Mouse (Mus musculus) forebrain, embryonic 11.5 days (tissue): Measurements from ENCODE around the gene Tcf12. TPM values are rescaled to one million over a fixed set of nuclear protein-coding genes. Genes with fewer than 3 reads are reported as not detected.

Source experiments
- ATAC-seq: fragments of 200-750 bp; cut with Nextera tagmentation; replicated peaks from 2 replicates; pipeline ENCODE4 v1.8.0; 2017; ENCODE audit warnings: moderate TSS enrichment; ENCODE audit not compliant: low FRiP score
- DNase-seq: peaks from one replicate; pipeline ENCODE4 v3.0.0-alpha.2; 2017; ENCODE audit warnings: low spot score
- H3K27ac ChIP-seq: fragments of 300-500 bp; sonication (generic); 2 replicates; pipeline ENCODE4 v1.5.1; 2014; ENCODE audit warnings: low read depth, low read length
- H3K27me3 ChIP-seq: fragments of 300-500 bp; sonication (generic); 2 replicates; pipeline ENCODE4 v1.6.1; 2014; ENCODE audit warnings: mild to moderate bottlenecking, low read length, mixed read lengths; ENCODE audit not compliant: control insufficient read depth, insufficient read depth
- H3K36me3 ChIP-seq: fragments of 300-500 bp; sonication (generic); 2 replicates; pipeline ENCODE4 v1.6.1; 2014; ENCODE audit warnings: mild to moderate bottlenecking, low read length, moderate library complexity, mixed read lengths; ENCODE audit not compliant: control insufficient read depth, insufficient read depth
- H3K4me1 ChIP-seq: fragments of 300-500 bp; sonication (generic); replicated peaks from 2 replicates; pipeline ENCODE4 v1.6.1; 2014; ENCODE audit warnings: low read length, mixed read lengths; ENCODE audit not compliant: control insufficient read depth, insufficient read depth
- H3K4me2 ChIP-seq: fragments of 300-500 bp; sonication (generic); 2 replicates; pipeline ENCODE4 v1.6.1; 2014; ENCODE audit warnings: low read depth, mild to moderate bottlenecking, low read length, moderate library complexity, mixed read lengths; ENCODE audit not compliant: severe bottlenecking
- H3K4me3 ChIP-seq: fragments of 300-500 bp; sonication (generic); 2 replicates; pipeline ENCODE4 v1.5.1; 2014; ENCODE audit warnings: low read depth, low read length
- H3K9ac ChIP-seq: fragments of 300-500 bp; sonication (generic); 2 replicates; pipeline ENCODE4 v1.6.1; 2014; ENCODE audit warnings: low read length
- H3K9me3 ChIP-seq: fragments of 300-500 bp; sonication (generic); 2 replicates; pipeline ENCODE4 v1.6.1; 2016; ENCODE audit warnings: low read length, mixed read lengths; ENCODE audit not compliant: control insufficient read depth
- WGBS: fragments of 180-500 bp; shearing (Covaris S2); extraction: QIAGEN DNeasy Blood & Tissue Kit; methylation state at CpG from one replicate; pipeline ENCODE4 v1.1.7; 2014; 5-methylcytosine and 5-hydroxymethylcytosine counted together
- polyA plus RNA-seq: library from polyadenylated mRNA; unstranded; fragments of >200 nt; fragmentation: Nextera tagmentation; extraction: Ambion mirVana; gene quantifications from 2 replicates; pipeline ENCODE4 v1.2.1, GENCODE M21; 2014

Tcf12 gene
- 116 and 127 TPM in 2 replicates for polyA plus RNA-seq

DNA sequence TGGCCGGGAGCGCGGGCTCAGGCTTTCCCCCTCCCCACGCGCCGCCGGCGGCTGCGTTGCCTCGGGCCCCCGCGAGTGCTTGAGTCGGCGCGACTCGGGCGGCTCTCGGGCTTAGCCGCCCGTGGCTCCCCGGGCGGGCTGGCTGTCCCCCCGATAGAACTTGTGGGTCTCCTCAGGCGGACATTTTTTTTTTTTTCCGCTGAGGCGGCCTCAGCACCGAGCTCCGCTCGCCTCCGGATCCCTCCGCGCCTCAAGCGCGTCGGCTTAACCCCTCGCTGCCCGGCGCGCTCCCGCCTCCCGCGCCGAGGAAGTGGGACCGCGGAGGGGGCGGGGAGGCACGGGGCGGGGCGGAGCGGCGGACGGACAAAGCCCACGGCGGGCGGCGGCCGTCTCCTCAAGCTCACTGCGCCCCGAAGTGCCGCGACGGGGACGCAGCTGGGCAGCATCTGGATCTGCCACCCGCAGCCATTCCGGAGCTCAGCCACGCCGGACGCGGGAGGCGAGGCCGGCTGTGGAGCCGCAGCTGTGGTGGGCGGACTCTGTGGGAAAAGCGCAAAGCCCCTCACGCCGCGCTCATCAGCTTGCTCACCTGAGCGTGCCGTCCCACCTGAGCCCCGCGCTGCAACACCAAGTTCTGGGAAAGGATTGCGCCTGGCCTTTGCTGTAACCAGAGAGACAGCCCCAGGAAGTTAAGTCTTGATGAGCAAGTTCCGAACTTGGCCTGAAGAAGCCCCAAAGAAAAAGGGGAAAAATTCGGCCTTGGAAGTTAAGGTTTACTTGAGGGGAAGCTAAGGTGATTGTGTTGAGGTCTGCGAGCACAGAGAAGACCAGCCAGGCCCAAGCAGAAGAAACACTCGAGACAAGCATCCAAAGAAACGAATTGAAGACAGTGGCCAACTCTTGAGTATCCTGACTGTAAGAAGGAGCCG is at the start of gene Tcf12:
Tcf12 (minus strand) TSS at position 250 of the 929 bp plus-strand sequence.
- H3K4me2 ChIP-seq: peak within 1 kb of the TSS; percentile 76
- H3K4me3 ChIP-seq: peak within 1 kb of the TSS; percentile 99
- H3K27me3 ChIP-seq: no peaks in the 10 kb centered on the region
- no peaks in the 10 kb centered on the region for H3K9me3 ChIP-seq
- peak within 1 kb of the TSS; percentile 94 for H3K27ac ChIP-seq
- peaks cover 5% of the 10 kb centered on the region; the same call in 1 of the 2 replicates for H3K4me1 ChIP-seq
- H3K9ac ChIP-seq: peak within 1 kb of the TSS; percentile 100
- peak; percentile 83 for ATAC-seq
- no peaks in the 10 kb centered on the region for H3K36me3 ChIP-seq
- 2% methylated on average over 77 of the region's 88 CpGs for WGBS
- DNase-seq: peak; percentile 94

DNA sequence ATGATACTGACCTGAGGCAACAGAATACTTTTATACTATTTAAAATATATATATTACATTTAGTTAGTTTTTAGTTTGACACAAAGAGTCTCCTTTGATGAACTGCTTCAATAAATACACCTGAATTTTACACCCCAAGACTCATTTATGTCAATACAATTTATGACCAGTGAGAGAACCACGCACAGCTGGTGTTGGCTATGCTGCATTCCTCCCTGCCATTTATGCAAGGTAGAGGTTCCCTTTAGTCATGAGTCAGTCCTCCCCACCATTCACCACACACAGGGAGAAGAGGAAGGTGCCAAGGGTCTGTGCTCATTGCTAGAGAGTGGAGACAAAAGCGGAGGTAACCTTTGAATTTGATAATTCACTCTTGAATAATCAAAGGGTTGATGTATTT is 46.7 kb upstream of the Tcf12 start:
- Histone ChIP-seq H3K4me2 (no peak overlapping the region), H3K9me3 (no peaks in the 10 kb centered on the region), H3K27ac (no peak overlapping the region), H3K4me1 (no peaks in the 10 kb centered on the region; the same call in 1 of the 2 replicates), H3K36me3 (no peaks in the 10 kb centered on the region), H3K9ac (no peak overlapping the region), H3K27me3 (no peaks in the 10 kb centered on the region), H3K4me3 (no peak overlapping the region)
- DNase-seq (no peak), ATAC-seq (no peak)
- WGBS: 88% methylated on average over 2 of the region's 2 CpGs

DNA sequence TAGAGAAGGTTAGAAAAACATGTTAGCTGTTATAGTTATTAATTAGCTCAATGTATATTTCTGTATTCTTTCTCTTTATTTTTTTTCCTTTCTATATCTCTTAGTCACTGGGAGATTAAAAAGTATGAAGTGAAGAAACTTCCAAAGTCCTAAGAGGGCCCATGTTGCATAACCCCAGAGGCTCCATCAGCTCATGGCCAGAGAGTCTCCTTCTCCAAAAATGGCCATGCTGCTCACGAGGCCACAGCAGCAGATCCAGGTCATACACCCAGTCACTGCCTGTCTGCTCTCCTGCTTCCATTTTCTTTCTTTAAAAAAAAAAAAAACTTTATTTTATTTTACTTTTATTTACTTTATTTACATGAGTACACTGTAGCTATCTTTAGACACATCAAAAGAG is 45.4 kb upstream of the Tcf12 start:
- Histone ChIP-seq H3K4me3 (no peak overlapping the region), H3K36me3 (no peaks in the 10 kb centered on the region), H3K4me2 (no peak overlapping the region), H3K27ac (no peak overlapping the region), H3K27me3 (no peaks in the 10 kb centered on the region), H3K9ac (no peak overlapping the region), H3K4me1 (no peaks in the 10 kb centered on the region; the same call in 1 of the 2 replicates), H3K9me3 (no peaks in the 10 kb centered on the region)
- WGBS: 75% methylated on average over 1 of the region's 1 CpGs
- no peak for DNase-seq
- no peak for ATAC-seq

DNA sequence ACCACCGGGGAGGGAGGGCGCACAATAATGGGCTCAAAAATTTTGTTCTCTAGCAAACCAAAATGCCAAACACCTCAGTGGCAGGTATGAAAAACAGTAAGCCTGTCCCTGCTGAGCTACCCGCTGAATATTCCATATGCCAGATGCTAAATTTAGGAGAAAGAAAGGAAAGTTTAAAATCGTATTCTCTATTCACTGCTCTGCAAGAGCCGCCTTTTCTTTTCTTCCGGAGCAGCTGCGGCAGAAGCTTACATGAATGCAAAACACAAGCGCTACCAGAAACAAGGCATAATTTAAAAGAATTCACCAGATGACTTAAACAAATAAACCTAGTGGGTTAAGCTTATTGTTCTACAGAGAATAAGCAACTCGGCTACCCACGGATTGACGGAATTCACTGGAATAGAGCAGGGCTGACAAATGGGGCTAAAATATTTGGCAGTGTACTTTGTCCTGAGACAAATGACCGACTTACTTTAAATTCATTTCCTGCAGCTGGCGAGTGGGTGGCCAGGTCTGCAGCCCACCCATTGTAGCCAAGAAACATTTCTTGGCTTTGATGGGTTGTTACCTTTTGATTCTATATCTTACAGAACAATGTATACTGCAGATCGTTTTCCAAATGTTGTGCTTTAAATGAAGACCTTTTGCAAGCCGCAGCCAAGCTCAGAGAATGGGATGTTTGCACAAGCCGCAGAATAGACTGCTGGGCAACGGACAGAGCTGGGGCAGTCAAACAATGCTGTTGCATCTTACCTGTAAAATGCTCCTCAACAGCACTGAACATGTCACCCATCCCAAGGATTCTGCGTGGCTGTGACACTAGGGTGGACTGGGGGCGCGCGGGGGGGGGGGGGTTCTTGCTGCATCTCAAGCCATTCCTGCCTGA is 43.8 kb upstream of the Tcf12 start:
- ATAC-seq: no peak
- H3K4me3 ChIP-seq: 0 out of 2 replicates have a peak overlapping the region, but pooled peaks have one; percentile 2
- peak overlapping the region; percentile 24 for H3K4me2 ChIP-seq
- H3K9me3 ChIP-seq: no peaks in the 10 kb centered on the region
- no peaks in the 10 kb centered on the region; the same call in 1 of the 2 replicates for H3K4me1 ChIP-seq
- 19% methylated on average over 21 of the region's 21 CpGs for WGBS
- peak overlapping the region; percentile 30; the same call in 1 of the 2 replicates for H3K9ac ChIP-seq
- no peaks in the 10 kb centered on the region for H3K27me3 ChIP-seq
- no peak overlapping the region for H3K27ac ChIP-seq
- no peak for DNase-seq
- H3K36me3 ChIP-seq: no peaks in the 10 kb centered on the region

DNA sequence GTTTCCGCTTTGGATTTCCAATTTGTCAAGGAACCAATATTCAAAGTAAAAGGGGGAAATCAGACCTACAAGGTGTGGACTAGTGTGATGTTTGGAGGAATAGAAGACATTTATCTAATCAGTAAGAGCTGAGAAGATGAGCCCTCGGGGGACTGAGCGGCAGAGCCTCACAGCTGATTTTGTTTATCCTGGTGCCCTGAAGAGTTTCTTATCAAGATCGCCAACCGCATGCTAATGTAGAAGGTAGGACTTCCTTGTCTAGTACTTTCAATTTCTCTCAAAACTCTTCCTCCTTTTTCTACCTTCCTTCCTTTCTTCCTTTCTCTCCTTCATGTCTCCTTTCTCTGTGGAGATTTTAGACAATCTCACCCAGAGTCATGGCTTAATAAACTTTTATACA is 32.5 kb upstream of the Tcf12 start:
- Histone ChIP-seq H3K27me3 (no peaks in the 10 kb centered on the region), H3K9ac (no peak overlapping the region), H3K27ac (no peak overlapping the region), H3K4me1 (no peaks in the 10 kb centered on the region), H3K9me3 (no peaks in the 10 kb centered on the region), H3K4me2 (no peak overlapping the region), H3K36me3 (no peaks in the 10 kb centered on the region), H3K4me3 (no peak overlapping the region)
- DNase-seq (no peak), ATAC-seq (no peak)
- WGBS: 92% methylated on average over 5 of the region's 5 CpGs

DNA sequence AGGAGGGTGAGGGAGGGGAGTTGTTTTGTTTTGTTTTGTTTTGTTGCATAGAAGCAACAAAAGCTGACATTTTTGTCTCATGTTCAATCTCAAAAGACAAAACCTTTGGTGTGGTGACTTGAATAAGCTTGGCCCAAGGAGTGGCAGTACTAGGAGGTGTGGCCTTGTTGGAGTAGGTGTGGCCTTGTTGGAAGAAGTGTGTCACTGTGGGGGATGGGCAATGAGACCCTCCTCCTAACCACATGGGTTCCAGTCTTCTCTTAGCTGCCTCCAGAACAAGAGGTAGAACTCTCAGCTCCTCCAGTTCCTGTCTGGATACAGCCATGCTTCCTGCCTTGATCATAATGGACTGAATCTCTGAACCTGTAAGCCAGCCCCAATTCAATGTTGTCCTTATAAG is 26.2 kb upstream of the Tcf12 start:
- Histone ChIP-seq H3K4me2 (no peak overlapping the region), H3K4me1 (no peaks in the 10 kb centered on the region)
- ATAC-seq: no peak

DNA sequence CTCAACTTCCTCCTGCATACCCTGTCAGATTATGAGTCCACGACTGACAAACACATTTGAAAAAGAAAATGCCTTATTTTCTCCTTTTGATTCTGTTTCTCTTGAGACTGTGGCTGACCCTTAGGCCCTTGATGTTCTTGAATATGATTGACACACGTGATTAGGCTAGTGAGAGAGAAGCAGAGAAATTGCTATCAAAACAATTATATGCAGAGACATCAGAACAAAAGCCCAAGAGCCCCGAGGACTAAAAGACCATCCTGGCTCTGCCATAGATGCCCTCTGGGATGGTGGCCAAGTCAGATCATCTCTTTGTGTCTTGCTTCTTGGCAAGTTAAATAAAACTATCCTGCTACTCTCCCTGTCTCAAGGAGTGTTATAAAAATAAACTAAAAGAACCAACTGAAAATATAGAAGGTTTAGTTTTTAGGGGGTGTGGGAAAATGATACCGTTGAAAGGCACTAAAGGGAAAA is 22.1 kb upstream of the Tcf12 start:
- Histone ChIP-seq H3K27ac (no peak overlapping the region; the same call in 1 of the 2 replicates), H3K4me2 (peak overlapping the region; percentile 94; the same call in 1 of the 2 replicates), H3K9ac (peak overlapping the region; percentile 77), H3K9me3 (no peaks in the 10 kb centered on the region), H3K4me3 (peak overlapping the region; percentile 57; the same call in 1 of the 2 replicates), H3K36me3 (no peaks in the 10 kb centered on the region), H3K4me1 (peaks cover 6% of the 10 kb centered on the region; the same call in 1 of the 2 replicates), H3K27me3 (no peaks in the 10 kb centered on the region)
- ATAC-seq: no peak
- 62% methylated on average over 4 of the region's 4 CpGs for WGBS
- DNase-seq: no peak

More for the DNA sequence above, 26.2 kb upstream of the Tcf12 start:
- H3K27ac ChIP-seq: no peak overlapping the region
- no peaks in the 10 kb centered on the region for H3K36me3 ChIP-seq
- no peaks in the 10 kb centered on the region for H3K27me3 ChIP-seq
- H3K4me3 ChIP-seq: no peak overlapping the region
- no peak overlapping the region for H3K9ac ChIP-seq
- no peaks in the 10 kb centered on the region for H3K9me3 ChIP-seq
- DNase-seq: no peak

DNA sequence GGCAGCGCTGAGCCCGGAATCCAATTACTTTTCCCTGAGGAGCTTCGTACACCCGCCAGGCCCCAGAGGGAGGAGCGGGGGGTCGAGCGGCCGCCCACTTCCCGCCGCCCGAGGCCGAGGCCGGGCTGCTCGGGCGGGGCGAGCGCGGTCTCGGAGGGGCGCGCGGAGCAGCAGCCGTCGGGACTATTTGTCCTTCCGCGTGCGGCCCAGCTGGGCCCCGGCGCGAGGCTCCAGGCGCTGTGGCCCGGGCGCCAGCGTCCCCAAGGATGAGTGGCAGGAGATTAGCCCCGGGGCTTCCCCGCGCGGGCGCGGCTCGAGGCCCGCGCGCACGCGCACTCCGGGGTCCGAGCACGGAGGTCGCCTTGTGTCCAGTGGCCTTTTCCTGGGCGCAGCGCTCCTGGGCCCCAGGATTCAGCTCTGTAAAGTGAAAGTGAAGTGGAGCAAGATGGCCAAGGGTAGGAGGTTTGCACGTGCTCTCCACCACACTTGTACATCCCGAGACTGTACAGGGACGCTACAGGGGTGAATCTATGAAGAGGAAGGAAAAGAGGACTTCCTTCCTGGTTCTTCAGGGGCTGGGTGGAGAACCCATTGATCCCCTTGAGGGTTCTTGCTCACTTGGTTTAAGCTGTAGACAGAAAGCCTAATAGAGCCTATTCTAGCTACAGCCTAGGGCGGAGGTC is 21.6 kb upstream of the Tcf12 start:
- peaks cover 6% of the 10 kb centered on the region; the same call in 1 of the 2 replicates for H3K4me1 ChIP-seq
- peak overlapping the region; percentile 77 for H3K9ac ChIP-seq
- ATAC-seq (peak; percentile 93), DNase-seq (peak; percentile 94)
- peak overlapping the region; percentile 57 for H3K4me3 ChIP-seq
- no peaks in the 10 kb centered on the region for H3K27me3 ChIP-seq
- H3K4me2 ChIP-seq: peak overlapping the region; percentile 94
- no peaks in the 10 kb centered on the region for H3K9me3 ChIP-seq
- peak overlapping the region; percentile 86 for H3K27ac ChIP-seq
- 2% methylated on average over 52 of the region's 56 CpGs for WGBS
- H3K36me3 ChIP-seq: no peaks in the 10 kb centered on the region
